Mouse (Mus musculus) kidney, postnatal 25 days (tissue): Measurements from ENCODE around the gene Tmem121.
"Not testable (repeated sequence)": the region's sequence is repeated elsewhere in the genome, so short reads cannot be mapped to it uniquely, and the experiment has no call there.

ENCODE experiments used
- DNase-seq, 2 experiments: peaks; one replicate each; pipeline ENCODE4 v3.0.0; 2021; ENCODE audit warnings: mixed read lengths in 2 of 2

Gene Tmem121

DNA sequence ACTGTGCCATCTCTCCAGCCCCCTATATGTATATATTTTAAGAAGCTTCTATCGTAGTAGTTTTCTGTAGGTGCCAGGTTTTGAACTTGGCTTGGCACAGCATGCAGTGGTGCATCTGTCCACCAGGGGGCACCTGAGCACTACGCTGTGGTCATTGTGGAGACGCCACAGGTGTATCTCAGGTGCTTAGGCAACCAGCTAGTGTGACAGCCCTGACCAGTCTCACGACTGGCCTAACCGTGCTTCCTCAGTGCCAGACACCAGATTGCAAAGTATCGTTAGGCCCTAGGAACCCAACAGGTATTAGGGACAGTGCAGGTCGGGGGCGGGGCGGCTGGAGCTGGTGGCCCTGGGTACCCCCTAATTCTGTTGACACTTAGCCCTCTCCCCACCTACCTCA lies 35.6 kb downstream of the Tmem121 start:
- DNase-seq = peak; percentile 41 to 44

DNA sequence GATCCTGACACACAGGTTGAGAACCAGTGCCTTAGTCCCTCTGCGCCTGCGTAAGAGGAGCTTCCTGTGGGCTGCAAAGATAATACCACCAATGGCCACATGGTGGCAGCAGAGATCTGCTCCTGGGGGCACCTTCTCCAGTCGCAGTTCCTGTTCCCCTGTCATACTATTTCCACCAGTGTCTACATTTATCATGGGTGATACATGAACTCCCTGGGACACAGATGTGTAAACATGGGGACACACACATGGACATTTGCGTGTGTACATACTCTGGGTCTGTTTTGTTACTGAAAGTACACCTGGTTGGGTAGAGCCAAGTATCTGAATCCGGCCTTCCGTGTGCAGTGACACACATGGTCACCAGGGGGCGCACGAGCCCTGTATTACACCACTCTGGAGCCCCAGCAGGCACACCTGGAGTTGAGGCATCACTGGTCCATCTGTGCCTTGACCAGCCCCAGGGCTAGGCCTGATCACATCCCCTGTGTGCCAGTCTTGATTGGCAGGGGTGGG lies 36.4 kb downstream of the Tmem121 start:
- peak; percentile 83 to 89 for DNase-seq

DNA sequence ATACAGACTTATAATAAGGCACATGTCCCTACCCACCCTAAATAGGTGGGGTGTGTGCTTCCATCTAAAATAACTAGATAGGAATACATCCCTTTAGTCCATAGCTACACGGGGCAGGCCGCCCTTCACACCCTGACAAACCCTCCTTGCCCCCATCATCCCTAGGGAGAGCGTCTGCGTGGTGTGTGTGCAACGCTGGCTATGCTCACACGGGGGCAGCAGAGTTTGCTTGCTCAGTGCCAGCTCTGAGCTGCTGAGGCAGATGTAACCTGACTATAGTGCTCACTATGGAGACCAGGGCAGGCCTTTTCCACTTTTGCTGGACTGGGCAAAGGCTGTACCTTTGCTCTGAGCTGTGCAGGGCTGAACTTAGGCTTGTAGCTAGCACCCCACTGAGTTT lies 37.0 kb downstream of the Tmem121 start:
- DNase-seq = peak; percentile 61 to 62

DNA sequence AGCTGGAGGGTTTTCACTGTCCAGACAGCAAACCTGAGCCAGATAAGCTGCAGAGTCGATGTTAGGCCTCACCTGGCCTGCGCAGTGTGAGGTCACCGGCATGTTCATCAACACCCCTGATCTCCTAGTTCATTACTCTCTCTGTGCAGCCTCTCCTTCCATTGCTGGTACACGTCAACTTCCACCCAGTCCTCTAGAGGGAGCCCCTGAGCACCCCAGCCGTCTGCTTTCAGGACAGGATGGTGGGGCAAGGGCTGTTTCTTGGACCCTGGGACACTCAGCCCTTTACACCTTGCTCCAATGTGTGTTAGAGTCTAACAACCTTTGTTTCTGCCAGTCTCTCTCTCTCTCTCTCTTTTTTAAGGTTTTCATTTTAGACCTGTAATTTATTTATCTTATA lies 38.5 kb downstream of the Tmem121 start:
- DNase-seq = peak in 1 of 2 experiments; percentile 24

DNA sequence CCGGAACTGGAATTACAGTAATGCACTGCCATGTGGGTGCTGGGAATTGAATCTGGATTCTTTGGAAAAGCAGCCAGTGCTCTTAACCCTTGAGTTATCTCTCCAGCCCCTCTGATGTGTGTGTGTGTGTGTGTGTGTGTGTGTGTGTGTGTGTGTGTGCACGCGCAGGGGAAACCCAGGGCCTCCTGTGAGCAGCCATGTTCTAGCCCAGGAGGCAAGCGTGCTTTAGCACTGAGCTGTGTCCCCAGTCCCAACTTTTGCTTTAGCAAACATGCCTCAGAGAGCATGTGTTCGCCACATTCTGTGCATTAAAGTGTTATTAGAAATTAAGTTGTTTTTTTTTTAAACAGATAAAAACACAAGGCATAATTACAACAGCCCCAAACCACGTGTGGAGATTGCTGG lies 39.0 kb downstream of the Tmem121 start:
- DNase-seq = no peak

DNA sequence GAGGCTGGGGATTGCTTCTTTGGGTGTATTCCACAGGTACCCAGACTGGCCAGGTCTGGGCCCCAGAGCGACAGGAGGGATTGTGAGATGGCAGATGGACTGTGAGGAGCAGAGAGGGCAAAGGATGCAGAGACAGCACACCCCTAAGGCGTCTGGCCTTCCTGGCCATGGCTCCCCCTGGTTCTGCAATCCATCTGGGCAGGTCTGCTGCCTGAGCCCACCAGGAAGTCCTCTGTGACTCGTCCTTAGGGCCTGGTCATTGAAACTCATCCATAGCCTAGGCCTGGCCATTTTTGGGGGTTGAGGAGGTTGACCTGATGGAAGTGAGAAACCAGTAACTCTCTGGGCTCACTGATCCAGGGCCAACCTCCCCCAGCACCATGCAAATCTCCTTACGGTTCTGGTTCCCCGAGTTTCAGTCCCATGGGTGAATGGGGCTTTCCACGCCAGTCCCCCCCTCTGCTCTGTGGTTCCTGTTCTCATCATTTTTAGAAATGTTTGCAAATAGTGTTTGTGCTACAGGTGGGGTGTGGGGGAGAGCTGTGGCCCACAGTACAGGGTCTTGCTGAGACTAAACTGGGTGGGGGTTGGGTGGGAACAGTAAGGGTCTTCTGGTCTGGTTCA lies 42.4 kb downstream of the Tmem121 start:
- DNase-seq = no peak

DNA sequence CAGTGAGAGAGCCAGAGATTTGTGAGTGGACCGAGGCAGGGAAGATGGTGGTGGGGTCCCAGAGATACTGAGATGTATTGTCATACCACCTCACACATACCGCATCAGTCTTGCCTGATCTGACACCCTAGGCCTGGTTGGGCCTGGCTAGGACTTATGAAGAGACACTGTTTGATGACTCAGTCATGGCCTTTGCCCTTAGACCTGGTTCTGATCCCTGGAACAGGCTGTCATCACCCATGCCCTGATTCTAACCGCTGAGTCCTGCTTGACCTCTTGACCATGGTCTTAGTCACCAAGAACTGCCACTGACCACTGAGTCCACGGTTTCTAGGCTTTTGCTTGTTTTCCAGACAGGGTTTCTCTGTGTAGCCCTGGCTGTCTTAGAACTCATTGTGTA lies 45.0 kb downstream of the Tmem121 start:
- DNase-seq = no peak

DNA sequence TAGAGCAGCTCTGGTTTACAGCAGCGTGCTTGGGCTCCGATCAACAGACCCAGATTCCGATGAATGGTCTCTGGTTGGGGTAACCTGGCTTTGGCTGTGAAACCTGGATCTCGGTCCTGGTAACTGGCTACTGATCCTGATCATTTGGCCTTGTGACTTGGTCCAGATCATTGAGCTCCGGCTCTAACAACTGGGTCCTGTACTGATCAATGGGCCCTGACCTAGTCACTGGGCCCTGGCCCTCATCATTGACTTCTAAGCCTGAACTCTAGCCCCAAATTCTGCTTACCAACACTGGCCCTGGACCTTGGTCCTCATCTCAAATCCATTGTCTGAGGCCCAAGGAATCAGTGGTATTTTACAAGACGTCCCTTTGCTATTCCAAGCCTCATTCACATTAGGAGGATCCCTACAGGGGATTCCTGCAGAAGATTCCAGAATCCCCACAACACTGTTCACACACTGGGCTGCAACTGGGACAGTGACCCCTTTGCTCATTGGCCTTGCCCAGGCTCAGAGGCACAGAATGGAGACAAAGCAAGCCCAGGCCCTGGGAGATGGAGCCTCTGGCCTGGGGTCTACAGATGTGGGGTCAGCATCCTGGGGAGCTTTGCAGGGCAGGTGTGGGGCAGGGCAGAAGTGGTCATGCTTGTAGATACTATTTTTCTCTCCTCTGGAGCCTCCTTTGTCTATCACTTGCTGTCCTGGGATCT lies 46.0 kb downstream of the Tmem121 start:
- DNase-seq = not testable (repeated sequence)

DNA sequence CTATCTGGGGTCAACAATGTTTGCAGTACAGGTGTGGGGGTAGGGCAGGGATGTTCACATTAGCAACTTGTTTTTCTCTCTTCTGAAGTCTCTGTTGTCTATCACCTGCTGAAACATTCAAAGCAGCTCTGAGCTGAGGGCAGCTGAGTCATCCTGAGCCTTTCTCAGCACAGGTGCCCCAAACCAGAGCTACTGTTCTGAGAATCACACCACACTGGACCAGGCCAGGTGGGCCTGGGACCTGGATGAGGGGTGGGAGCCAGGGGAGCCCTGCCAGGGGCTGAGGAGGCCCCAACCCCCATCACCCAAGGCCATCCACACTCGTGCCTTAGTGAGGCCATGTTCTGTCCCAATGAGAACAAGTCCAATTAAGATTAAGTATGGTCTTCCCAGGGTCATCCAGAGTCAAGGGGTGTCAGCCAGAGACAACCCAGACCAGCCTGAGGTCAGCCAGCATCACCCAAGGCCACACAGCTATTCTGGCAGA lies 46.6 kb downstream of the Tmem121 start:
- DNase-seq = not testable (repeated sequence)
